Mouse (Mus musculus) CH12.LX (cell line): ENCODE data around the gene Anxa11. TPM values are rescaled to one million over a fixed set of nuclear protein-coding genes. Genes with fewer than 3 reads are reported as not detected.

Experiments
- DNase-seq: peaks from one replicate; pipeline ENCODE4 v3.0.0-alpha.2; 2013; ENCODE audit errors: extremely low read depth
- H3K27ac ChIP-seq: 2 replicates; pipeline ENCODE4 v1.5.1; 2012; ENCODE audit warnings: low read depth, mild to moderate bottlenecking, control low read depth, moderate library complexity; ENCODE audit not compliant: insufficient read depth
- H3K27me3 ChIP-seq: replicated peaks from 2 replicates; pipeline ENCODE3; 2012; ENCODE audit warnings: inconsistent platforms
- H3K36me3 ChIP-seq, 2 experiments: replicated peaks in 1 of 2; 2 replicates each; pipeline versions ENCODE3 to v1.6.1; 2012; ENCODE audit warnings: inconsistent platforms in 1 of 2, low read length in 1 of 2, mild to moderate bottlenecking in 1 of 2, mixed read lengths in 1 of 2, moderate library complexity in 1 of 2; ENCODE audit not compliant: control insufficient read depth in 1 of 2, insufficient read depth in 1 of 2
- H3K4me1 ChIP-seq, 2 experiments: 2 replicates each; pipeline ENCODE4 v1.6.1; 2012; ENCODE audit warnings: inconsistent platforms in 1 of 2, moderate library complexity in 1 of 2; ENCODE audit not compliant: insufficient read depth in 2 of 2, control insufficient read depth in 1 of 2
- H3K4me2 ChIP-seq: 2 replicates; pipeline ENCODE4 v1.6.1; 2012; ENCODE audit warnings: low read depth, mild to moderate bottlenecking, control low read depth; ENCODE audit not compliant: poor library complexity, insufficient read depth, severe bottlenecking
- H3K4me3 ChIP-seq, 3 experiments: fragments of 150-350 bp in 1 of 3; sonication (generic) in 1 of 3; replicated peaks in 1 of 3; 2 replicates each; pipeline versions ENCODE3 to v1.5.1; 2011 to 2012; ENCODE audit warnings: low read depth in 2 of 3, low read length in 2 of 3, mild to moderate bottlenecking in 2 of 3, moderate library complexity in 2 of 3, control low read depth in 1 of 3, improper control_type of control experiment in 1 of 3, inconsistent platforms in 1 of 3, mixed read lengths in 1 of 3; ENCODE audit not compliant: poor library complexity in 1 of 3
- H3K79me2 ChIP-seq: replicated peaks from 2 replicates; pipeline ENCODE4 v1.6.1; 2012; ENCODE audit warnings: mild to moderate bottlenecking, moderate library complexity; ENCODE audit not compliant: control insufficient read depth, poor library complexity, insufficient read depth, severe bottlenecking; ENCODE audit errors: extremely low read depth
- H3K9ac ChIP-seq: 2 replicates; pipeline ENCODE4 v1.6.1; 2012; ENCODE audit warnings: low read depth, mild to moderate bottlenecking, control low read depth, moderate library complexity; ENCODE audit not compliant: insufficient read depth
- H3K9me3 ChIP-seq: replicated peaks from 2 replicates; pipeline ENCODE3; 2012; ENCODE audit warnings: low read length, inconsistent platforms, mixed read lengths
- BHLHE40 ChIP-seq: IDR thresholded peaks from 2 replicates; pipeline ENCODE4 v1.6.1; 2011; ENCODE audit warnings: mild to moderate bottlenecking, low read depth, low read length, improper control_type of control experiment
- CHD2 ChIP-seq: IDR thresholded peaks from 2 replicates; pipeline ENCODE4 v1.6.1; 2011; ENCODE audit warnings: low read length, improper control_type of control experiment
- E2F4 ChIP-seq: IDR thresholded peaks from 2 replicates; pipeline ENCODE4 v1.6.1; 2011; ENCODE audit warnings: low read depth, low read length, improper control_type of control experiment; ENCODE audit not compliant: insufficient replicate concordance
- EP300 ChIP-seq: IDR thresholded peaks from 2 replicates; pipeline ENCODE4 v1.6.1; 2011; ENCODE audit warnings: low read length, improper control_type of control experiment
- ETS1 ChIP-seq: conservative IDR thresholded peaks from 2 replicates; pipeline ENCODE4 v1.6.1; 2012; ENCODE audit warnings: low read depth, mild to moderate bottlenecking, inconsistent platforms, low read length, improper control_type of control experiment, moderate library complexity
- GABPA ChIP-seq: IDR thresholded peaks from 2 replicates; pipeline ENCODE4 v1.6.1; 2012; ENCODE audit warnings: low read depth, low read length, improper control_type of control experiment, inconsistent platforms; ENCODE audit not compliant: insufficient replicate concordance
- IRF4 ChIP-seq: IDR thresholded peaks from 2 replicates; pipeline ENCODE4 v1.6.1; 2014; ENCODE audit warnings: low read depth, mild to moderate bottlenecking, inconsistent platforms, low read length, improper control_type of control experiment
- JUND ChIP-seq: conservative IDR thresholded peaks from 2 replicates; pipeline ENCODE4 v1.6.1; 2011; ENCODE audit warnings: low read depth, low read length, improper control_type of control experiment
- MEF2A ChIP-seq: IDR thresholded peaks from 2 replicates; pipeline ENCODE4 v1.6.1; 2014; ENCODE audit warnings: low read depth, mild to moderate bottlenecking, inconsistent platforms, low read length, improper control_type of control experiment, borderline replicate concordance
- MYC ChIP-seq: IDR thresholded peaks from 2 replicates; pipeline ENCODE4 v1.6.1; 2011; ENCODE audit warnings: low read depth, mild to moderate bottlenecking, improper control_type of control experiment, low read length
- SIN3A ChIP-seq: IDR thresholded peaks from 2 replicates; pipeline ENCODE4 v1.6.1; 2012; ENCODE audit warnings: low read length, improper control_type of control experiment, inconsistent platforms
- UBTF ChIP-seq: IDR thresholded peaks from 2 replicates; pipeline ENCODE4 v1.6.1; 2012; ENCODE audit warnings: low read depth, mild to moderate bottlenecking, inconsistent platforms, low read length, improper control_type of control experiment, moderate library complexity
- ZMIZ1 ChIP-seq: IDR thresholded peaks from 2 replicates; pipeline ENCODE4 v1.6.1; 2012; ENCODE audit warnings: low read depth, mild to moderate bottlenecking, inconsistent platforms, low read length, improper control_type of control experiment
- dilution Hi-C: fragments of 300-500 bp; cut with MboI; formaldehyde crosslinking; loops from 2 replicates; pipeline ENCODE4 v1.14.3; 2020; ENCODE audit warnings: low sequenced_read_pairs; ENCODE audit not compliant: extremely low pct_unique_long_range_greater_than_20kb, extremely low pct_ligation_motif_present
- in situ Hi-C: fragments of 300-500 bp; cut with MboI; formaldehyde crosslinking; loops from 3 replicates; pipeline ENCODE4 v1.14.3; 2019; ENCODE audit warnings: low sequenced_read_pairs, low pct_ligation_motif_present, low pct_unique_long_range_greater_than_20kb, mixed read lengths
- polyA plus RNA-seq: library from polyadenylated mRNA; unstranded; fragments of >175 nt; gene quantifications from 2 replicates; pipeline ENCODE4 v1.2.1, GENCODE M21; 2012; ENCODE audit warnings: low read depth; ENCODE audit not compliant: insufficient read length
- total RNA-seq, 2 experiments: library from RNA; depleted of rRNA; stranded (reverse); fragments of 300-350 nt in 1 of 2; fragments of >200 nt in 1 of 2; gene quantifications; 2 replicates each; pipeline ENCODE4 v1.2.3; 2012 to 2014

Gene Anxa11
- total and polyA plus RNA-seq, 3 experiments = 5.0 to 35.0 (median 8.4) TPM

GRCm38 (mm10) chr14:25853717-25854452 is 11.9 kb downstream of the Anxa11 start:
- Histone ChIP-seq H3K4me1 (peaks cover 27 to 46% of the 10 kb centered on the region in 2 experiments), H3K4me3 (no peak overlapping the region), H3K36me3 (peaks cover 0 to 2% of the 10 kb centered on the region in 2 experiments), H3K9ac (no peak overlapping the region), H3K4me2 (no peak overlapping the region), H3K9me3 (no peaks in the 10 kb centered on the region), H3K27ac (no peak overlapping the region), H3K79me2 (no peaks in the 10 kb centered on the region), H3K27me3 (no peaks in the 10 kb centered on the region)
- DNase-seq = no peak
- dilution Hi-C loops = no loop called here
- in situ Hi-C loops = no loop called here
- TF ChIP-seq MYC = no peak
- no peak for TF ChIP-seq EP300
- no peak for TF ChIP-seq MEF2A
- no peak for TF ChIP-seq E2F4
- no peak for TF ChIP-seq IRF4
- TF ChIP-seq SIN3A = no peak
- no peak for TF ChIP-seq GABPA
- no peak for TF ChIP-seq CHD2
- TF ChIP-seq UBTF = no peak
- TF ChIP-seq JUND = no peak
- no peak for TF ChIP-seq ZMIZ1

GRCm38 (mm10) chr14:25855241-25855885 is 13.4 kb downstream of the Anxa11 start:
- Histone ChIP-seq H3K9me3 (no peaks in the 10 kb centered on the region), H3K4me3 (no peak overlapping the region), H3K27ac (no peak overlapping the region), H3K4me2 (peak overlapping the region; percentile 76), H3K36me3 (no peaks in the 10 kb centered on the region), H3K4me1 (peaks cover 27 to 46% of the 10 kb centered on the region in 2 experiments), H3K79me2 (no peaks in the 10 kb centered on the region), H3K9ac (no peak overlapping the region), H3K27me3 (no peaks in the 10 kb centered on the region)
- TF ChIP-seq EP300 = peak; percentile 61
- TF ChIP-seq BHLHE40 = peak; percentile 63
- TF ChIP-seq MEF2A = no peak
- peak; percentile 51 for TF ChIP-seq ETS1
- in situ Hi-C loops = no loop called here
- DNase-seq = no peak
- dilution Hi-C loops = no loop called here
